Mouse (Mus musculus) B cell, adult 2 months (primary cell): ENCODE data around the gene Gnl2.

Source experiments
- DNase-seq, 2 experiments: peaks; one replicate each; pipeline ENCODE4 v3.0.0; 2022

The Gnl2 gene

GRCm38 (mm10) chr4:125093031-125093430 is 76.6 kb downstream of the Gnl2 start:
- no peak for DNase-seq

DNA sequence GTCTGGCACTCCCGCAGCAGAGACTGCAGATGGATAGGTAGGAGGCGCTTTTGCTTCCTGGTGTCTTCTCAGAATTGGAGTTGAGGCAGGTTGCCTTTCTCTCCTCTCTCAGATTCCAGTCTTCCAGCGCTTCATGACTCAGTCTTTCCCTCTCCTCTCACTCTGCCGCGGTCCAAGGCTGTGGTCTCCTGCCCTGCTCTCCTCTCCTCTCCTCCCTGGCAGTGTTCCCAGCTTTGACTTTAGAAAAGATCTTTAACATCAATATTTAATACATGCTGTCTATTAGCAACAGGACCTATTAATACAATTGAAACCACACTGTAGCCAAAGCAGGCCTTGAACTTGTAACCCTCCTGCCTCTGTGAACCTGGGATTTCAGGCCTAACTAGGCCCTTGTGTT is 79.7 kb downstream of the Gnl2 start:
- DNase-seq, result no peak

DNA sequence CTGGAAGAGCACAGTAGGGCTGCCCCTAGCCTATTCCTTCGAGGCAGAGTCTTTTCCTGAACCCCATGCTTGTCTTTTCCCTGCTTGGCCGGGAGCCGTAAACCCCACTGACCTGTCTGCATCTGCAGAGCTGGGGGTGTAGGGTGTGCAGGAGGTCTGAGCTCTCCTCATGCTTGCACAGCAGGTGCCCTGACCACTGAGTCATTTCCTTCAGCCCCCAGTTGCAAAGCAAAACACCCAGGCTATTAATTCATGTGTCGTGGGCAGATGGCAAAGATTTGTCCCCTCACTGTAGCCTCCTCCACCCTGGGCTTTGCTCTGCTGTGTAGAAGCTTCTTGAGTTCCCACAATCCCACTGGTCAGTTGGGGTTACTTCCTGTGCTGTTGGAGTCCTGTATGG is 81.0 kb downstream of the Gnl2 start:
- DNase-seq, result no peak

DNA sequence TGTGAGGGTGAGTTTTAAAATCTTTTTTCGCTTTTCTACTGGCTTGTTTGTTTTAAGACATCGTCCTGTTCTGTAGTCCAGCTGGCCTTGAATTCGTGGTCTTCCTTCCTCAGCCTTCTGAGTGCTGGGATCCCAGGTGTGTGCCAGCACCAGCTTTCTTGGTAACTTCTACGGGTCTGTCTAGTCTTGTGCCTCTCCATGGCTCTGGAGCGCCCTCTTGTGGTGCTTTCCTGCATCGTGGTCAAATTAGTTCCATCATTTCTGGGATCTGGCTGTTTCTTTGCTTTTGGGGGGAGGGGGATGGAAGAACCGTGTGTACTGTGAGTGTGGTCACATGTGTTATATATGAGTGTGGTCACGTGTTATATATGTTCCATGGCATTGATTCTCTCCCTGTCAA is 83.1 kb downstream of the Gnl2 start:
- DNase-seq, result peak; percentile 89 to 90

- no peak for DNase-seq
Observed at GRCm38 (mm10) chr4:125101334-125101733, 84.9 kb downstream of the Gnl2 start.
